Mouse (Mus musculus): Measurements from ENCODE around the gene Timm17a. TPM values are rescaled to one million over a fixed set of nuclear protein-coding genes. Genes with fewer than 3 reads are reported as not detected.

Gene Timm17a
- polyA plus RNA-seq, 1 experiment from 2014 or later: 165 TPM

- DNase-seq (ENCODE audit: low spot score): no peak
Measured at GRCm38 (mm10) chr1:135341947-135342346, 28.4 kb upstream of the Timm17a start.

GRCm38 (mm10) chr1:135330578-135330977 lies 17.0 kb upstream of the Timm17a start:
- ATAC-seq (replicated peaks; ENCODE audit: low FRiP score) (no peak), DNase-seq (ENCODE audit: low spot score) (no peak)
- H3K27me3 ChIP-seq (ENCODE audit: control insufficient read depth, insufficient read depth, low read length): no peaks in the 10 kb centered on the region
- H3K9me3 ChIP-seq (ENCODE audit: control insufficient read depth, low read length): no peaks in the 10 kb centered on the region
- H3K4me1 ChIP-seq (replicated peaks; ENCODE audit: control insufficient read depth, insufficient read depth, low read length): no peaks in the 10 kb centered on the region
- H3K4me3 ChIP-seq (ENCODE audit: low read depth, low read length): no peak overlapping the region
- no peaks in the 10 kb centered on the region for H3K36me3 ChIP-seq (ENCODE audit: control insufficient read depth, insufficient read depth, low read length)
- WGBS: 84% methylated on average over 6 of the region's 6 CpGs
- H3K9ac ChIP-seq (ENCODE audit: low read length): no peak overlapping the region
- no peak overlapping the region for H3K27ac ChIP-seq (ENCODE audit: low read depth, low read length)
- H3K4me2 ChIP-seq (ENCODE audit: low read depth, low read length, severe bottlenecking): no peak overlapping the region

More at GRCm38 (mm10) chr1:135341947-135342346, 28.4 kb upstream of the Timm17a start:
- no peak for ATAC-seq (replicated peaks; ENCODE audit: low FRiP score)
- H3K4me3 ChIP-seq (ENCODE audit: low read depth, low read length): no peak overlapping the region
- no peaks in the 10 kb centered on the region for H3K4me1 ChIP-seq (replicated peaks; ENCODE audit: control insufficient read depth, insufficient read depth, low read length)
- WGBS: 91% methylated on average over 8 of the region's 8 CpGs
- H3K4me2 ChIP-seq (ENCODE audit: low read depth, low read length, severe bottlenecking): no peak overlapping the region
- no peak overlapping the region for H3K9ac ChIP-seq (ENCODE audit: low read length)
- no peaks in the 10 kb centered on the region for H3K27me3 ChIP-seq (ENCODE audit: control insufficient read depth, insufficient read depth, low read length)
- no peaks in the 10 kb centered on the region for H3K36me3 ChIP-seq (ENCODE audit: control insufficient read depth, insufficient read depth, low read length)
- H3K9me3 ChIP-seq (ENCODE audit: control insufficient read depth, low read length): no peaks in the 10 kb centered on the region
- no peak overlapping the region for H3K27ac ChIP-seq (ENCODE audit: low read depth, low read length)

- H3K36me3 ChIP-seq (ENCODE audit: control insufficient read depth, insufficient read depth, low read length): no peaks in the 10 kb centered on the region
- DNase-seq (ENCODE audit: low spot score) (no peak), ATAC-seq (replicated peaks; ENCODE audit: low FRiP score) (no peak)
- H3K9me3 ChIP-seq (ENCODE audit: control insufficient read depth, low read length): no peaks in the 10 kb centered on the region
- H3K9ac ChIP-seq (ENCODE audit: low read length): no peak overlapping the region
- no peaks in the 10 kb centered on the region for H3K4me1 ChIP-seq (replicated peaks; ENCODE audit: control insufficient read depth, insufficient read depth, low read length)
- H3K4me3 ChIP-seq (ENCODE audit: low read depth, low read length): no peak overlapping the region
- 57% methylated on average over 5 of the region's 5 CpGs for WGBS
- H3K27ac ChIP-seq (ENCODE audit: low read depth, low read length): no peak overlapping the region
- no peaks in the 10 kb centered on the region for H3K27me3 ChIP-seq (ENCODE audit: control insufficient read depth, insufficient read depth, low read length)
- no peak overlapping the region for H3K4me2 ChIP-seq (ENCODE audit: low read depth, low read length, severe bottlenecking)
Measured at GRCm38 (mm10) chr1:135328368-135328767, 14.8 kb upstream of the Timm17a start.

- WGBS: 90% methylated on average over 2 of the region's 2 CpGs
- Histone ChIP-seq H3K4me2 (ENCODE audit: low read depth, low read length, severe bottlenecking) (no peak overlapping the region), H3K27me3 (ENCODE audit: control insufficient read depth, insufficient read depth, low read length) (no peaks in the 10 kb centered on the region), H3K4me1 (replicated peaks; ENCODE audit: control insufficient read depth, insufficient read depth, low read length) (no peaks in the 10 kb centered on the region), H3K9ac (ENCODE audit: low read length) (no peak overlapping the region), H3K4me3 (ENCODE audit: low read depth, low read length) (no peak overlapping the region), H3K9me3 (ENCODE audit: control insufficient read depth, low read length) (no peaks in the 10 kb centered on the region), H3K36me3 (ENCODE audit: control insufficient read depth, insufficient read depth, low read length) (no peaks in the 10 kb centered on the region), H3K27ac (ENCODE audit: low read depth, low read length) (no peak overlapping the region)
- DNase-seq (ENCODE audit: low spot score): no peak
- no peak for ATAC-seq (replicated peaks; ENCODE audit: low FRiP score)
Measured at GRCm38 (mm10) chr1:135325934-135326333, 12.4 kb upstream of the Timm17a start.

GRCm38 (mm10) chr1:135324571-135324970 lies 11.0 kb upstream of the Timm17a start, which contains the start of gene Lmod1:
Lmod1 (plus strand) TSS chr1:135324807.
- WGBS: 16% methylated on average over 8 of the region's 8 CpGs
- Histone ChIP-seq H3K36me3 (ENCODE audit: control insufficient read depth, insufficient read depth, low read length) (no peaks in the 10 kb centered on the region), H3K27ac (ENCODE audit: low read depth, low read length) (no peak within 1 kb of the TSS), H3K4me3 (ENCODE audit: low read depth, low read length) (no peak within 1 kb of the TSS), H3K27me3 (ENCODE audit: control insufficient read depth, insufficient read depth, low read length) (no peaks in the 10 kb centered on the region), H3K9ac (ENCODE audit: low read length) (no peak within 1 kb of the TSS), H3K4me1 (replicated peaks; ENCODE audit: control insufficient read depth, insufficient read depth, low read length) (no peaks in the 10 kb centered on the region), H3K4me2 (ENCODE audit: low read depth, low read length, severe bottlenecking) (peak within 1 kb of the TSS; percentile 6; the same call in 1 of the 2 replicates), H3K9me3 (ENCODE audit: control insufficient read depth, low read length) (no peaks in the 10 kb centered on the region)
- ATAC-seq (replicated peaks; ENCODE audit: low FRiP score) (no peak), DNase-seq (ENCODE audit: low spot score) (peak; percentile 70)

GRCm38 (mm10) chr1:135323367-135323901 lies 9.9 kb upstream of the Timm17a start:
- 87% methylated on average over 7 of the region's 7 CpGs for WGBS
- H3K9me3 ChIP-seq (ENCODE audit: control insufficient read depth, low read length): no peaks in the 10 kb centered on the region
- H3K27me3 ChIP-seq (ENCODE audit: control insufficient read depth, insufficient read depth, low read length): no peaks in the 10 kb centered on the region
- H3K4me2 ChIP-seq (ENCODE audit: low read depth, low read length, severe bottlenecking): no peak overlapping the region
- DNase-seq (ENCODE audit: low spot score) (no peak), ATAC-seq (replicated peaks; ENCODE audit: low FRiP score) (no peak)
- no peak overlapping the region for H3K4me3 ChIP-seq (ENCODE audit: low read depth, low read length)
- H3K36me3 ChIP-seq (ENCODE audit: control insufficient read depth, insufficient read depth, low read length): no peaks in the 10 kb centered on the region
- H3K4me1 ChIP-seq (replicated peaks; ENCODE audit: control insufficient read depth, insufficient read depth, low read length): no peaks in the 10 kb centered on the region
- H3K9ac ChIP-seq (ENCODE audit: low read length): no peak overlapping the region
- no peak overlapping the region for H3K27ac ChIP-seq (ENCODE audit: low read depth, low read length)

- Histone ChIP-seq H3K4me3 (ENCODE audit: low read depth, low read length) (peak overlapping the region; percentile 96; the same call in 1 of the 2 replicates), H3K9me3 (ENCODE audit: control insufficient read depth, low read length) (no peaks in the 10 kb centered on the region), H3K36me3 (ENCODE audit: control insufficient read depth, insufficient read depth, low read length) (peaks cover 3% of the 10 kb centered on the region; the same call in 1 of the 2 replicates), H3K27ac (ENCODE audit: low read depth, low read length) (no peak overlapping the region), H3K27me3 (ENCODE audit: control insufficient read depth, insufficient read depth, low read length) (no peaks in the 10 kb centered on the region), H3K4me2 (ENCODE audit: low read depth, low read length, severe bottlenecking) (peak overlapping the region; percentile 70; the same call in 1 of the 2 replicates), H3K9ac (ENCODE audit: low read length) (peak overlapping the region; percentile 20; the same call in 1 of the 2 replicates), H3K4me1 (replicated peaks; ENCODE audit: control insufficient read depth, insufficient read depth, low read length) (peaks cover 5% of the 10 kb centered on the region; the same call in 1 of the 2 replicates)
- DNase-seq (ENCODE audit: low spot score): no peak
- ATAC-seq (replicated peaks; ENCODE audit: low FRiP score): no peak
- WGBS: 96% methylated on average over 4 of the region's 4 CpGs
Measured at GRCm38 (mm10) chr1:135312201-135312600, 1.4 kb downstream of the Timm17a start.

- H3K4me3 ChIP-seq (ENCODE audit: low read depth, low read length): no peak overlapping the region
- no peak overlapping the region for H3K9ac ChIP-seq (ENCODE audit: low read length)
- no peak for ATAC-seq (replicated peaks; ENCODE audit: low FRiP score)
- 80% methylated on average over 6 of the region's 6 CpGs for WGBS
- DNase-seq (ENCODE audit: low spot score): no peak
- H3K4me1 ChIP-seq (replicated peaks; ENCODE audit: control insufficient read depth, insufficient read depth, low read length): peaks cover 5% of the 10 kb centered on the region; the same call in 1 of the 2 replicates
- H3K4me2 ChIP-seq (ENCODE audit: low read depth, low read length, severe bottlenecking): no peak overlapping the region
- H3K36me3 ChIP-seq (ENCODE audit: control insufficient read depth, insufficient read depth, low read length): peaks cover 3% of the 10 kb centered on the region; the same call in 1 of the 2 replicates
- no peaks in the 10 kb centered on the region for H3K27me3 ChIP-seq (ENCODE audit: control insufficient read depth, insufficient read depth, low read length)
- H3K27ac ChIP-seq (ENCODE audit: low read depth, low read length): no peak overlapping the region
- H3K9me3 ChIP-seq (ENCODE audit: control insufficient read depth, low read length): no peaks in the 10 kb centered on the region
Measured at GRCm38 (mm10) chr1:135311356-135311755, 2.2 kb downstream of the Timm17a start.

GRCm38 (mm10) chr1:135290908-135291307 lies 22.7 kb downstream of the Timm17a start:
- Histone ChIP-seq H3K4me1 (replicated peaks; ENCODE audit: control insufficient read depth, insufficient read depth, low read length) (no peaks in the 10 kb centered on the region), H3K9ac (ENCODE audit: low read length) (no peak overlapping the region), H3K36me3 (ENCODE audit: control insufficient read depth, insufficient read depth, low read length) (no peaks in the 10 kb centered on the region), H3K4me2 (ENCODE audit: low read depth, low read length, severe bottlenecking) (no peak overlapping the region), H3K27ac (ENCODE audit: low read depth, low read length) (no peak overlapping the region), H3K27me3 (ENCODE audit: control insufficient read depth, insufficient read depth, low read length) (no peaks in the 10 kb centered on the region), H3K9me3 (ENCODE audit: control insufficient read depth, low read length) (no peaks in the 10 kb centered on the region), H3K4me3 (ENCODE audit: low read depth, low read length) (no peak overlapping the region)
- no peak for ATAC-seq (replicated peaks; ENCODE audit: low FRiP score)
- no peak for DNase-seq (ENCODE audit: low spot score)
- WGBS: 86% methylated on average over 5 of the region's 5 CpGs
